Mouse (Mus musculus) lung, adult 2 months (tissue): ENCODE measurements around the gene Scrt2.

Experiments
- CTCF ChIP-seq: fragments of 200-500 bp; IDR thresholded peaks from 2 replicates; pipeline ENCODE4 v1.5.1; 2011; ENCODE audit warnings: mild to moderate bottlenecking, low read length, control low read depth; ENCODE audit not compliant: insufficient read depth
- POLR2A ChIP-seq: fragments of 200-500 bp; IDR thresholded peaks from 2 replicates; pipeline ENCODE4 v1.6.1; 2011; ENCODE audit warnings: low read depth, mild to moderate bottlenecking, control low read depth, low read length, borderline replicate concordance; ENCODE audit errors: extremely low read depth

GRCm38 (mm10) chr2:152075294-152075889 lies 5.9 kb upstream of the Scrt2 start:
- TF ChIP-seq CTCF (no peak), POLR2A (no peak)
